Mouse (Mus musculus) adrenal gland, adult 2 months (tissue): ENCODE data around the gene Gas2. TPM values are rescaled to one million over a fixed set of nuclear protein-coding genes. Genes with fewer than 3 reads are reported as not detected.

Experiments
- DNase-seq: peaks from one replicate; pipeline ENCODE4 v3.0.0; 2021
- long read RNA-seq: library from polyadenylated mRNA; stranded (forward); transcript quantifications from one replicate; pipeline ENCODE4 v2.0.0, GENCODE M21; 2021
- polyA plus RNA-seq: library from polyadenylated mRNA; depleted of rRNA; stranded (reverse); fragments of >200 nt; gene quantifications from 2 replicates; pipeline ENCODE4 v1.2.3, GENCODE M21; 2012; rRNA removed
- total RNA-seq, 2 experiments: library from RNA; stranded (reverse); gene quantifications; 2 replicates each; pipeline ENCODE4 v1.2.3; 2021

The Gas2 gene
- total RNA-seq (10 to 100 TPM; 36.2 to 45.1 TPM), polyA plus RNA-seq (12.2 and 12.6 TPM in 2 replicates)
- long read RNA-seq, transcript Gas2-203 (8 exons, 2,232 nt), result major isoform, 10 of 45 reads
- long read RNA-seq, partial matches to known transcripts, result 0 of 45 reads
- long read RNA-seq, other reads (novel, unspliced or antisense), result 31 of 45 reads

GRCm38 (mm10) chr7:51861250-51862096 is at the start of gene Gas2:
TSS of gene Gas2 (plus strand) at chr7:51862015.
- peak; percentile 95 for DNase-seq

GRCm38 (mm10) chr7:51815473-51816282 is 46.1 kb upstream of the Gas2 start:
- DNase-seq, result no peak

- no peak for DNase-seq
Measured at GRCm38 (mm10) chr7:51816283-51816839, 45.5 kb upstream of the Gas2 start.

DNA sequence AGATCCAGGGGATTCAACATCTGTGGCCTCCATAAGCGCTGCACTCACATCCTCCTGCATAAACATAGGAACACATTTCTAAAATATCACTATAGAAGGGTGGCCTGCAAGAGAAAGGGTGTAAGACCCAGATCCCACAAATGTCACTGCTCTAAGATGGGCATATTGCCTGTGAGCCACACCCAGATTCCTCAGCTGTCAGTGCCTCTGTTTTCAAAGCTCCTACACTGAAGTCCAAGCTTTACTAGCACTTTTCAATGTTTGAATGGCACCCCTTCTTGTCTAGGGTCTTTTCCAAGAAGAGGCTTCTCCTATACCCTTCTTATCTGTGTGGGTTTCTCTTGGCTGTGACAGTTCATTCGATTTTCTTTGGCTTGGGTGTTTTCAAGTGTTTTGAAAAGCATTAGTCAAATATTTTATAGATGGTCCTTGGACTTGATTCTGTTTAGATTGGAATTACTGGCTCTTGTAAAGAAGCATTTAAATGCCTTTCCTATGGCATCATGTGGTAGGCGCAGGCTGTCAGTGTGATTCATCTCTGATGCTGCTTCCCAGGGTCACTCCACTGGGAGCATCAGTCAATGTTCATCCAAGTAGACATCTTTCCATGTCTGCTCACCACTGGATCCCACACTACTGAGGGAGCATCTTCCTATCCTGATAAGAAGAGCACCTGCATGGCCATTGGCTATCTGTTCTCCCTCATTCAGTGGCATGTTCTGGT is 43.4 kb upstream of the Gas2 start:
- peak; percentile 46 for DNase-seq

GRCm38 (mm10) chr7:51819891-51820290 is 41.9 kb upstream of the Gas2 start:
- no peak for DNase-seq

DNA sequence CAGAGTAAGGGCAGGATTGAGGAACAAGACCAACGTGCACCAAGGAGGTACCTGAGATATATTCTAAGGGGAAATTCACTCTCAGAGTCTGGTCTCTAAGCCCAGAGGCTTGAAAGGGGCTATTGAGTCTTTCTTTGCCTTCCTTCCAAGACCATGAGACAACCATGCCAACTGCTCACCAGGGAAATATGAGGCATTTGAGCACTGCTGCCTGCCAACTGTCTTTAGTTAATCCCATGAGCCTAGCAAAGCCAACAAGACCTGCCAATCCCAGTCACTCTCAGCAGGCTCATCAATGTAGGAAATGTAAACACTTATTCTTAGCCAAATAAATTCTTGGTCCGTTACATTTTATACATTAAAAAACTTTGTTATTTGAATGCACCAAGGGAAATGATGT is 40.3 kb upstream of the Gas2 start:
- DNase-seq, result no peak

- no peak for DNase-seq
Measured at GRCm38 (mm10) chr7:51823562-51824338, 38.1 kb upstream of the Gas2 start.

DNA sequence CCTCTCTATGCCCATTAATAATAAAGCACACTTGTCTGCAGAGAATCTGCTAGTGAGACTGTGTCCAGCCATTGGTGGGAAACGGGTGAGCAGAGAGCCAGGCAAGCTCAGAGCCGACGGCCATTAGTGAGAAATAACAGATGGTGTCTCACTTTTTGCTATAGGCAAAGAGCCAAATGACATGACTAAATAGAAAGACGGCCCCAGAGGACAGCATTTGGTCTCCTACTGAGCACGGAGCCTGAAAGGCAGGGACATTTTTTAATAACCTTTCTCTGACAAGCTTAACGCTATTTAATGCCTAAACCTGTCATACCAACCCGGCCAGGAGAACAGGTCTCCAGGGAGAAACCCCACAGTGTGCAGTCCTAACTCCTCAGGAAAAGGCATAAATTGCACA is 29.9 kb upstream of the Gas2 start:
- DNase-seq, result peak; percentile 32

DNA sequence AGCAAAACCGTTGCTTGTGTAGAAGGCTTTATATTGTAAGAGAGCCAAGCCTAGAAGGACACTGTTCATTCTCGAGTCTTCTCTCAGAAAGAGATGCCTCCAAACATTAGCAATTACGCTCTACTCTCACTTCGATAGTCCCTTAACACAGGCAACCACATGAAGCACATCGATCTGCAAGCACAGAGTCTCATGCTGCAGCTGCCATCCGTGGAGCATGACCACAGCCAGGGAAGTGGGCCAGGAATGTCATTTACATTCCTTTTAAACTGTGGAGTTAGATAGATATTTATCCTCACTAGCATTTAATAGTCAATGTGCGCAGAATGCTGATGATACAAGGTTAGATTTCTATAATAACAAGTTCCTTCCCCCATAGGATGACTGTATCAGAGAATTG is 21.3 kb upstream of the Gas2 start:
- DNase-seq, result no peak

- no peak for DNase-seq
Measured at GRCm38 (mm10) chr7:51850877-51851276, 10.9 kb upstream of the Gas2 start.

GRCm38 (mm10) chr7:51851890-51852507 is 9.8 kb upstream of the Gas2 start:
- no peak for DNase-seq

- peak; percentile 98 for DNase-seq
Measured at GRCm38 (mm10) chr7:51862097-51862492, 280 bp downstream of the Gas2 start, which contains the start of gene Fancf. TSS of gene Fancf (minus strand) at chr7:51862267.

DNA sequence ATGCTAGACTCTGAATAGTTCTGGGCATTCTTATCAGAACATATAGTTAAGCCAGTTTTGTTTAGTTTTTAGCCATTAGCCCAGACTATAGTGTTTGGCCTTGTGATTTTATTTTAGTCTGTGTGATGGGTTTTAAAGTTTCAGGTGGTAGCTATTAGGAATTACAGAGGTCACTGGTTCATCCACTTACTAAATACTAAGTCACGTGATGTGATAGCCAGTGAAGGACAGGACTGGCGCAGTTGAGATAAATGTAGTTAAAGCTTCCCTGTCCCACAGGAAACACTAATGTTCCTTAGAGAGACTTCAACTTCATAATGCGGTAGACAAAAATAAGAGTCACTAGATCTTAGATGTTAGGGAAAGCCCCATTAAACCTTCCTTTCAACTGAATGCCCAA is 1.0 kb downstream of the Gas2 start:
- no peak for DNase-seq

DNA sequence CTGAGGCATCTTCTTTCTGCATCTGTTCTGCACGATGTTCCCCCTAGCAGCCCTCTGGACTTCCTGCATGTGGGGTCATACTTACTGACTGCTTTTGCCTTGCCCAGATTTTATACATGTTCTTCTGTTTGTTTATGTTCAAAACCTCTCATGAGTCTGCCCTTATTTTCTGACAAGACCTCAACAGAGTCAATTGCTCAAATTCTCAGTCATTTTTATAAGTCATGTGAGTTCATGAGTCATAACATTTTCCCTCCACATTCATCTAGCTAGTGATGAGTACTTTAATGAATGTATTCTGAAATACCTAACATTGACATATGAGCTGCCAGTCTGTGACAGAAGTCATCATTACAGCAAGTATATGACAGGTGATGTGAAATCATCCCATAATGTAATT is 3.5 kb downstream of the Gas2 start:
- DNase-seq, result no peak

GRCm38 (mm10) chr7:51867983-51868382 is 6.2 kb downstream of the Gas2 start:
- no peak for DNase-seq

- DNase-seq, result no peak
Measured at GRCm38 (mm10) chr7:51872041-51872440, 10.2 kb downstream of the Gas2 start.

DNA sequence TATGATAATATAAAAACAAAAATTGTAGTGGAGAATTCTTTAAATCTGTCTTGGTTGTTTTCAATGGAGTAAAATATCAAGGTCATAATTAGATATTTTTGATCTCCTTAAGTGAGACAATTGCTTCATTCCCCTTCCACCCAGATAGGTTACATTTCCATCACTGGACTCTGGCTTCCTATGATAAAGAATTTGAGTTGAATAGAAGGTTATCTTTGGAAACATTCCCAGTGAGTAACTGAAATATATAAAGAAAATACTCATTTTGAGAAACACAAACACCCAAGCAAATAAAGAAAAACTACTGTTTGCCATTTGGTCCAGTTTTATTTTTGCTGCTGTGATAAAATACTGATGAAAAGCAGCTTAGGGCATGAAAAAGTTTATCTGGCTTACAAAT is 10.8 kb downstream of the Gas2 start:
- no peak for DNase-seq

DNA sequence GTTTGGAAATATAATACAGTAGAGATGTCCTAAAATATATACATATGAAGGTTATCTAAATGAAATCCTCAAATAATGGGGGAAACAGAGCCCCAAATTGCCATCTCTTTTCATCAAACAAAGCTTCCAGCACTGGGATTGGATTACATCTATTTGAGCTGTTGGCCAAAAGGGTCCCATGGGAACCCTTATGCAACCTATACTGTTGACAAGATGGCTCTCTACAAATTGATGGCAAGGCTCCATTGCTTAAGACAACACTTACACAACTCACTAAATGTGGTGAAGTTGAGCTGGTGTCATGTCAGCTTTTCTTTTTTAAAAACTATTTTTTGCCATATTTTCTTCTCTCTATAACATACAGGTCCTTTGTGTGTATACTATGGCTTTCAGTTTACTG is 14.5 kb downstream of the Gas2 start:
- no peak for DNase-seq

- peak; percentile 22 for DNase-seq
Measured at GRCm38 (mm10) chr7:51878730-51879129, 16.9 kb downstream of the Gas2 start.

DNA sequence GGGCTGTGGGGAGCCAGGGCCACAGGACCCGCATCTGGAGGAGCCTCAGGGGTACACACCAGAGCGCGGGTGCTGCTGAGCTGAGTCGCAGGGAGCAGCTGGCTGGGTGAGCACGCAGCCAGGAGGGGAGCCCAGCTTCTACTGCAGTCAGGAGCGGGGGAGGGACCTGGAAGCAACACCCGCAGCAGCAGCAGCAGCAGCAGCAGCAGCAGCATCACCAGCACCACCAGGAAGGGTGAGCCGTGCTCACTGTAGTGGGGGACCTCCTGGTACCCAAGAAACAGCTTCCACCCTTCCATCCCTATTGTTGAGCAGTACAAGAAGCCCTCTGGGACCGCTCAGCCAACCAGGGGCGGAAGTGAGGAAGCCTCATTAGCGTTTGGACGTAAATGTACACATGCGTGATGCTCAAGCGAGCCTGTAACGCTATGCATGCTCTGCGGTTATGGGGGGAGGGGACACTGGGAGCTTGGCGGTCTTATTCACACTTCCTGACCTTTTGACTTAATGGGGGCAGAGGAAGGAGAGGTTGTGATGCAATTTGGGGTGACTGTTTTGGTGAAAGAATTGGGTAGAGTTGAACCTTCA is 17.4 kb downstream of the Gas2 start:
- DNase-seq, result peak; percentile 72
